Mouse (Mus musculus) hindbrain, embryonic 11.5 days (tissue): ENCODE data around the gene 4930595D18Rik. TPM values are rescaled to one million over a fixed set of nuclear protein-coding genes. Genes with fewer than 3 reads are reported as not detected.

ENCODE experiments used
- ATAC-seq: fragments of 200-750 bp; cut with Nextera tagmentation; 2 replicates; pipeline ENCODE4 v1.8.0; 2017; ENCODE audit warnings: mild to moderate bottlenecking, moderate TSS enrichment, moderate library complexity; ENCODE audit not compliant: low FRiP score
- DNase-seq: peaks from one replicate; pipeline ENCODE4 v3.0.0-alpha.2; 2015; ENCODE audit warnings: low spot score
- H3K27ac ChIP-seq: fragments of 300-500 bp; sonication (generic); 2 replicates; pipeline ENCODE4 v1.5.1; 2014; ENCODE audit warnings: mild to moderate bottlenecking, low read depth, low read length
- H3K27me3 ChIP-seq: fragments of 300-500 bp; sonication (generic); 2 replicates; pipeline ENCODE4 v1.6.1; 2014; ENCODE audit warnings: mild to moderate bottlenecking, low read length, moderate library complexity, mixed read lengths; ENCODE audit not compliant: control insufficient read depth, insufficient read depth
- H3K36me3 ChIP-seq: fragments of 300-500 bp; sonication (generic); 2 replicates; pipeline ENCODE4 v1.6.1; 2014; ENCODE audit warnings: mild to moderate bottlenecking, low read length, moderate library complexity, mixed read lengths; ENCODE audit not compliant: control insufficient read depth, insufficient read depth
- H3K4me1 ChIP-seq: fragments of 300-500 bp; sonication (generic); replicated peaks from 2 replicates; pipeline ENCODE4 v1.6.1; 2014; ENCODE audit warnings: low read length, mixed read lengths; ENCODE audit not compliant: control insufficient read depth, insufficient read depth
- H3K4me2 ChIP-seq: fragments of 300-500 bp; sonication (generic); replicated peaks from 2 replicates; pipeline ENCODE4 v1.6.1; 2014; ENCODE audit warnings: mild to moderate bottlenecking, low read depth, low read length
- H3K4me3 ChIP-seq: fragments of 300-500 bp; sonication (generic); 2 replicates; pipeline ENCODE4 v1.5.1; 2014; ENCODE audit warnings: low read depth, low read length
- H3K9ac ChIP-seq: fragments of 300-500 bp; sonication (generic); 2 replicates; pipeline ENCODE4 v1.6.1; 2014; ENCODE audit warnings: low read depth, low read length
- H3K9me3 ChIP-seq: fragments of 300-500 bp; sonication (generic); 2 replicates; pipeline ENCODE4 v1.6.1; 2016; ENCODE audit warnings: low read length; ENCODE audit not compliant: control insufficient read depth
- WGBS: fragments of 180-500 bp; shearing (Covaris S2); extraction: QIAGEN DNeasy Blood & Tissue Kit; methylation state at CpG from one replicate; pipeline ENCODE4 v1.1.7; 2014; 5-methylcytosine and 5-hydroxymethylcytosine counted together
- polyA plus RNA-seq: library from polyadenylated mRNA; unstranded; fragments of >200 nt; fragmentation: Nextera tagmentation; extraction: Ambion mirVana; gene quantifications from 2 replicates; pipeline ENCODE4 v1.2.1, GENCODE M21; 2014

The 4930595D18Rik gene
- polyA plus RNA-seq, 1 experiment from 2014 or later: not detected

DNA sequence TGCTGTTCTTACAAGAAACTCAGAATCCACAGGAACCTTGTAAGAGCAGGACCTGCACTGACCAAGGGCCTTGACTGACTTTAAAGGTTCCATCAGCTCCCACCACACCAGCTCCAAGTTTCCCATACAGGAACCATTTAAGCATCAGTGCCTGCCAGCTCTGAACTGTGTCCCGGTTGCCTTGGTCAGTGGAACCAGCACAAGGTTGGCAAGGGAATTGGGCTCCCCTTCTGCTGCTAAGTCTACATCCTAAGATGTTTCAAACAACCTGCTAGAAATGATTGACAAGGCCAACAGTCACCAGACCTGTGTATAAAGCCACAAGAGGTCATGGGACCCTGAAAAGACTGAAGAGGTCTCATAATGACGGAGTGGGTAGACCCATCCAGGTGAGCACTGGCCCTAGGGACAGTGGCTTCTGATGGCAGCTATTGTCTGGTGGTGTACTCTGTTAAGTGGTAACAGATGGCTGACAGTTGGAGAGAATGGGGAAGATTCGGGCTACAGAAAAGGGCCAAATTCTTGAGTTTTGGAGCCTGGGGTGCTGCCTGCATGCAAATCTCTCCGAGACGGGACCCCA, 64.7 kb downstream of the 4930595D18Rik start:
- WGBS: 88% methylated on average over 5 of the region's 5 CpGs
- no peaks in the 10 kb centered on the region for H3K27me3 ChIP-seq
- no peak overlapping the region for H3K9ac ChIP-seq
- H3K4me1 ChIP-seq: no peaks in the 10 kb centered on the region; the same call in 1 of the 2 replicates
- DNase-seq (no peak), ATAC-seq (no peak)
- H3K27ac ChIP-seq: no peak overlapping the region
- H3K36me3 ChIP-seq: 0 out of 2 replicates have a peak, but pooled peaks cover 2% of the 10 kb centered on the region
- H3K4me3 ChIP-seq: no peak overlapping the region
- H3K9me3 ChIP-seq: no peaks in the 10 kb centered on the region
- no peak overlapping the region for H3K4me2 ChIP-seq

DNA sequence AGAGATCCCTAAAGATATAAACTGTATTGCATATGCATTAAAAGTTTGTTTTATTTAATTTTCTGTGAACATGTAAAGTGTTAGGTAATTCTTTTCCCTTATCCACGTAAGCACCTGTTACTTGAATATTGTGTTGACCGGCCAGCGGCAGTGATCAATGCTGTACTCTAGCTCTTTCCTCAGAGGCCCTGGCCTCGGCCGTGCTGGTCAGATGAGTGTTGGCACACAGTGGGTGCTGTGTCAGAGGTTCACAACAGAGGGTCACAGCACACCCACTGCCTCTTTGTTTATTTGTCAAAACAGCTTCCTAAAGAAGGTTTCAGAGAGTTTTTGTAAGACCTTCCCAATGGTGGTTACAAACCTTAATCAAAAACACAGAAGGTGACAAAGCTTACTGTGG, 69.7 kb downstream of the 4930595D18Rik start:
- DNase-seq (no peak), ATAC-seq (no peak)
- no peaks in the 10 kb centered on the region; the same call in 1 of the 2 replicates for H3K4me1 ChIP-seq
- no peak overlapping the region for H3K4me2 ChIP-seq
- no peaks in the 10 kb centered on the region for H3K27me3 ChIP-seq
- no peak overlapping the region for H3K4me3 ChIP-seq
- no peak overlapping the region for H3K9ac ChIP-seq
- 88% methylated on average over 5 of the region's 5 CpGs for WGBS
- H3K36me3 ChIP-seq: peaks cover 10% of the 10 kb centered on the region; the same call in 1 of the 2 replicates
- H3K9me3 ChIP-seq: no peaks in the 10 kb centered on the region
- H3K27ac ChIP-seq: no peak overlapping the region

DNA sequence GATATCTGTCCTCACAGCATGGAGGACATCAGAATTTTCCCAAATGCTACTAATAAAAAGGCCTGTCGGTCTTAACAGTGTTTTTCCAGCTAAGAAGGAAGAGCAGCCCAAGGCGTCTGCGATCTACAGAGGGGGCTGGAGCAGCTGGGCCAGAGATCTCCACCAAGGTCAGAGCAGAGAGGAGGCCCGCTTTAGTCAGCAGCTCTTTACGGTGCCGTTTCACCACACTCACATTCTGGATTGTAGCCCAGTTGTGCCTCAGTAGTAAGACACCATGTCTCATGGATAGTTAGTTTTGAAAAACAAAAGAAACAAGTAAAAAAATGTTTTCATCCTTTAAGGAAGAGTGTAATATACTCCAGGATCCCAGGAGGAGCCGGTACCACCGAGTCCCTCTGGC, 73.1 kb downstream of the 4930595D18Rik start:
- Histone ChIP-seq H3K4me3 (no peak overlapping the region), H3K27ac (no peak overlapping the region), H3K9me3 (no peaks in the 10 kb centered on the region), H3K4me1 (no peaks in the 10 kb centered on the region), H3K4me2 (no peak overlapping the region), H3K9ac (no peak overlapping the region), H3K27me3 (no peaks in the 10 kb centered on the region), H3K36me3 (peaks cover 11% of the 10 kb centered on the region; the same call in 1 of the 2 replicates)
- 95% methylated on average over 8 of the region's 8 CpGs for WGBS
- no peak for DNase-seq
- ATAC-seq: no peak

Other genes with a start within 250 kb of the 4930595D18Rik start
- 9.6 and 12.1 TPM in 2 replicates for gene Ankrd9, start 205.5 kb downstream of the 4930595D18Rik start, polyA plus RNA-seq
- 11.5 and 13.2 TPM in 2 replicates for gene Rcor1, start 145.1 kb downstream of the 4930595D18Rik start, polyA plus RNA-seq
- gene Traf3, start 18.1 kb downstream of the 4930595D18Rik start, polyA plus RNA-seq: 11.4 and 16.2 TPM in 2 replicates
- gene Amn, start 86.6 kb upstream of the 4930595D18Rik start, polyA plus RNA-seq: 0.76 TPM in 1 of 2 replicates, not detected in the other
- 28.6 and 31.9 TPM in 2 replicates for gene Cdc42bpb, start 193.2 kb upstream of the 4930595D18Rik start, polyA plus RNA-seq
- 0.47 TPM in 1 of 2 replicates, not detected in the other for gene Lbhd2, start 222.3 kb upstream of the 4930595D18Rik start, polyA plus RNA-seq
- gene Exoc3l4, start 232.5 kb upstream of the 4930595D18Rik start, polyA plus RNA-seq: 3.5 and 3.8 TPM in 2 replicates